Mouse (Mus musculus): ENCODE results near the gene Sox4. TPM values are rescaled to one million over a fixed set of nuclear protein-coding genes. Genes with fewer than 3 reads are reported as not detected.
A peak's percentile ranks its signal among the peaks of the same experiment; 100 is the strongest.

Sox4 gene
- total RNA-seq, 2 experiments from 2014 or later = 2.1 to 6.5 TPM

DNA sequence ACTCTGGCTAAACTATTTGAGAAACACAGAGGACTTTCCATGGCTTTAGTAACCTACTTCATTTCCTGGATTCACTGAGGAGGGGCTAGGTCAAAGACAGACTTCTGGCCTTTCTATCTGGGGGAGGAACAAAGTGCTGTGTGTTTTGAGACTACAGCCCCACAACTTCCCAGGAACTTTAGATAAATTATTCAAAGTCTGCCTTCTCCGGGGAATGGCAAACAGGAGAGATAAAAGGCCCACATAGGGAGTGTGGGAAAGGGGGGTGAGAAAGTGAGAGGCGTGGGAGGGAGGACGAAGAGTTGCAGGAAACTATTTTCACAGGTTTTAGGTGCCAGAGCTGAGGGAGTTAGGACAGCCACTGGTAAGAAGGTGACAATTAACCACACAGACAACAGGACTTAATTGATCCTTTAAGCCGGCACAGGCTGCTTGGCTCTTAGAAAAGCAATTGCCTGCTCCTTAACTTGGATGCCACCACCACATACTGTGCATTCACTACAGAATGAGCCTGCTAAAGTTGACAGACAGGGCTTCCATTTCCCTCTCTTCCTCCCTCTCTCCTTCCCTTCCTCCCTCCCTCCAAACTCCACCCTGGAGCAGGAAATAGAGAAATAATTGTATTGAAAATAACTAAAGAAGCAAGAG, 11.4 kb downstream of the Sox4 start:
- Histone ChIP-seq H3K4me3 (no peak overlapping the region), H3K27ac (no peak overlapping the region)
- no peak for TF ChIP-seq CTCF (IDR thresholded peaks at IDR 0.05)
- no peak for DNase-seq
- intact Hi-C loops (cut with DNase I) = no loop called here

DNA sequence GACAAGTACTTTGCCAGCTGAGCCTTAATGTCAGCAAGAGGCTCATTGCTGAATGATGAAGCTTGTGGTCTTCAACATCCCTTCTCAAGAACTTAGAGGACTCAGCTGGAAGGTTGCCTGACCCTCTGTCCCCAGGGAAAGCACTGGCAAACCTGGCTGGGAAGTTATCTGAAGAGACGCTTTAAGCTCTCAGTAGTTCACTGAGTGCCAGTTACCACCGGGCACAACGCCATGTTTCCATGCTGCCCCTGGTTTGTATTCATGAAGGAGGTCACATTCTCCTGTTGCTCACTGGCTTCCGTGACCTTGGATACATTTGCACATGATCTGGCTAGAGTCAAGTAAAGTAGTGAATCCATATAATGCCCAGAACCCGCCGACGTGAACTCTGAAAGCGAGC, 20.1 kb downstream of the Sox4 start:
- Histone ChIP-seq H3K27ac (no peak overlapping the region), H3K4me3 (no peak overlapping the region)
- no peak for TF ChIP-seq CTCF (IDR thresholded peaks at IDR 0.05)
- peak; percentile 85 for DNase-seq
- intact Hi-C loops (cut with DNase I) = no loop called here

DNA sequence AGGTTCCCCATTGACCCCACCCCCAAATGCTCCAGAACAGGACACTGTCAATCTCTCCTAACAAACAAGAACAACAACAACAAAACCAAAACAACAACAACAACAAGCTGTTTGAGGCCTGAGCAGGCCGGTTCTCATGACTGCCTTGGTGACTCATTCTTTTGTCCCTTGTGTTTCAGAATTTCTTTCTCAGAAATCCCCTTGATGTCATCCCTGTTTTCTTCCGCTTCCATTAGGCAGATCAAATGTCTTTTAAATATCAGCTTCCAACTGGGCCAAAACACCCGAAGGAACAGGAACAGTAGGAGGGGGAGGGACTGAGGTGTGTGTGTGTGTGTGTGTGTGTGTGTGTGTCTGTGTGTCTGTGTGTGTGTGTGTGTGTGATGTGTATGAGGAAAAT, 21.7 kb downstream of the Sox4 start:
- no peak for DNase-seq
- Histone ChIP-seq H3K4me3 (no peak overlapping the region), H3K27ac (peak overlapping the region; percentile 39)
- TF ChIP-seq CTCF (IDR thresholded peaks at IDR 0.05) = no peak
- intact Hi-C loops (cut with DNase I) = no loop called here

DNA sequence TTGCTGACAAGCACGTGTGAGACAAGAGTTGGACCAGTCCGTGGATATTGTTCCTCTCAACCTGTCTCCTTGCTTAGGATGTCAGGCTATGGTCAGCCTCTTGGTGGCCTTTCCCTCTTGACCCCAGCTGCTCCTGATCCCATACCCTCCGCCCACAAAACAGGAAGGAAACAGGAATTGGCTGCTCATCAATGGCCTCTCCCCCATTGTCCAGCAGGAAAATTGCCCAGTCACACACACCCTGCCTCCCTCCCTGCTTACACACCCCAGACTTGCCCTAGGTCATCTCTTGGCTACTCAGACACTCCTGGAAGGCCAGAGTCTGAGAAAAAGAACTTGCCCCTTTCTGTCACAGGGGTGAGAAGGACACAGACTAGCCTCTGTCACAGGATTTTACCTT, 22.2 kb downstream of the Sox4 start:
- TF ChIP-seq CTCF (IDR thresholded peaks at IDR 0.05) = no peak
- Histone ChIP-seq H3K27ac (peak overlapping the region; percentile 39), H3K4me3 (no peak overlapping the region)
- intact Hi-C loops (cut with DNase I) = no loop called here
- DNase-seq = peak; percentile 54

DNA sequence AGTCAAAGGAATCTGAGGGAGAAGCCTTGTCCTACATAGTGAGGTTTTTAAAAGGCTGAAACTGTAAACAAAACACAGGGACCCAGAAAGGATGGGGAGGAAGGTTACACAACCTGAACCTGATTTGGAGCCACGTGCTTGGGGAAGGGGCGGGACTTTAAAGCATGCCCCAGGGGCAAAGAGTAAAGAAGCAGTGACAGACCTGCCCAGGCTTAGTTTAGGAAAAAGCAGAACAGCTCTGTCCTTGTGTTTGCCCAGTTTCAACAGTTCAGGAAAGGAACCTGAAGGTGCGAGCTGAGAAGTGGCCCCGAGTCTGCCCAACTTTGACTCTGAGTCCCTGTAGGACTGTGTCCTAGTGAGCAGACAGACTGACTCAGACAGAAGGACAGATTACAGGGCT, 23.1 kb downstream of the Sox4 start:
- no peak overlapping the region for H3K27ac ChIP-seq
- DNase-seq = no peak
- no peak overlapping the region for H3K4me3 ChIP-seq
- no peak for TF ChIP-seq CTCF (IDR thresholded peaks at IDR 0.05)
- intact Hi-C loops (cut with DNase I) = no loop called here

DNA sequence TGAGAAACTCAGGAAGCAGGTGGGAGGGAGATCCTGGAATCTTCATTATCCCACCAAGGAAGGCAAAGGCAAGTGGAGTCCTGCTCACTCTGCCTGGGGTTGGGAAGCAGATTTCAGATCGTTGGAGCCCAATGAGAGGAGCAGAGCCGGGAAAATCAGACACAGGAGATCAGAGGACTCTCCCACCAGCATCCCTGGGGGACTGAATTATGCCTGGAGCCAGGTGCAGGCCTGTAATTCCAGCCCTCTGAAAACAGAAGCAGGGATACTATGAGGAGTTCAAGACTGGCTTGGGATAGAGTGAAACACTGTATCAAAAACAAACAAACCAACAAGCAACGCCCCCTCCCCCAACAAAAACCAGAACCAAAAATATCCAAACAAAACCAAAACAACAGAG, 23.6 kb downstream of the Sox4 start:
- intact Hi-C loops (cut with DNase I) = no loop called here
- Histone ChIP-seq H3K4me3 (no peak overlapping the region), H3K27ac (no peak overlapping the region)
- DNase-seq = no peak
- no peak for TF ChIP-seq CTCF (IDR thresholded peaks at IDR 0.05)

DNA sequence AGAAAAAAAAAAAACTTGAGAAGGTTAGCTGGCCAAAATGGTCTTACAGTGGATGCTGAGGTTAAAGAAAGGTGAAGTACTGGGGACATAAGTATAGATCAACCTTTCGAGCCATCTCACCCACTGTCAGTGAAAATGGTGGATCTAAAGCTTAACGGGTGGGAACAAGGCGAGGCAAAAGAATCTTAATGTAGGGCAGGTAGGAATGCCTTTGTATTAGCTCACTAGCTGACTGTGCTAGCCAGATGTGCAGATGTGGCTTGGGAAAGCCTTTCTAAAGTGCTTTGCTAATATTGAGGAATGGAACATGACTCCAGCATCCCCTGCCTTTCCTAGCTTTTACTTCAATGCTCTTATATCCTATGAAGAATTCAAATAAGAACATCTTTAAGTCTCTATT, 30.4 kb downstream of the Sox4 start:
- Histone ChIP-seq H3K27ac (no peak overlapping the region), H3K4me3 (no peak overlapping the region)
- TF ChIP-seq CTCF (IDR thresholded peaks at IDR 0.05) = no peak
- intact Hi-C loops (cut with DNase I) = no loop called here
- no peak for DNase-seq

DNA sequence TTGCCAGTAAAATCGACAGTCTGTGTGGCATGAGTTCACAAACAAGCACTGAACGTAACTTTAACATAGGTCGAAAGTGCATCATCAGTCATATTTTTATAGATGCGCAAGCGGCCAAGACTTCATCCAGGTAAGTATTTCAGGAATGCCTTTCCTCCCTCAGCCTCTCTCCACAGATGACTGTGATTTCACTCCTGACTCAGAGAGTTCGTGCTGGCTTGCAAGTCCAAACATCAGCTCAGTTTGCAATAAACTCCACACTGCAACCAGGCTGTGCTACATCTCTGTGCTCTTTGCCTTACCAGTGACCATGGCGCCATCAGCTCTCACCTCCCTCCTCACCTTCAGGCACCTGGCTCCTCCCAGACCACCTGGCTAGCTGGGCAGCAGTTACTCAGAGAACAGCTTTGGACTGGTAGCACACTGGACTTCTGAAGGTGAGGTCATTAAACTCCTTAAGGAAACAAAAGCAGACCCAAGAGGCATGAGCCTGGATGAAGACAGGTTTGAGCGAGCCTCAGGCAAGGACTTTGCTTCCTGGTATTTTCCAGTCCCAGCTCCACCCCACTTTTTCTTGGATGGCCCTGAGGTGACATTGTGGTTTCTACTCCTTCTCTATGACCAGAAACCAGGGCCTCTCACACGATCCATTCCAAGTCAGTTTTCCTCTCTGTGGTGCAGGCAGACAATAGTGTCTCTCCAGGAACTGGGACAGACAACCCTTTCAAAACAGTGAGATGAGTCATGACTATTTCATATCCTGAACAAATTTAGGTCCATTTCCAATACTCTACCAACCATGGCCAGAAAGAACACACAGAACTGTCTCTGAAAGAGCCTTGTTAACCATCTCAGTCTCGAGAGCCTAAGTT, 35.9 kb downstream of the Sox4 start:
- no peak for DNase-seq
- Histone ChIP-seq H3K4me3 (no peak overlapping the region), H3K27ac (no peak overlapping the region)
- no peak for TF ChIP-seq CTCF (IDR thresholded peaks at IDR 0.05)
- intact Hi-C loops (cut with DNase I) = no loop called here

DNA sequence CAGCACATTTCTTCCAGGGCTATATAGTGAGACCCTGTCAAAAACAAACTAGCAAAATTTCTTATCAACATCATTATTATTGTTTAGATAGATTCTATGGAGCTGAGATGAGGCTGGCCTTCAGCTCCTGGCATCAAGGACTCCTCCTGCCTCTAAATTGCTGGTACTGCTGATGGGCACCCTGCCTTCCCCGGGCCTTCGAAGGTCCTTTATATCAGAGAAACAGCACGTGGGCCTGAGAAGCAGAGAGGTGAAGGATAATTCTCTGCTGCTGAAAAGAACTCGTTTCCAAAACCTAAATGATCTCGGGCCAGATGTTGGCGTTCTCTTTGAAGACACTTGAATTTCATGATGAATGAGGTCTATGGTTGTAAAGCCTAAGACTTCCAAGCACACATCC, 39.9 kb downstream of the Sox4 start:
- H3K27ac ChIP-seq = no peak overlapping the region
- DNase-seq = no peak
- H3K4me3 ChIP-seq = no peak overlapping the region
- TF ChIP-seq CTCF (IDR thresholded peaks at IDR 0.05) = no peak
- intact Hi-C loops (cut with DNase I) = no loop called here

DNA sequence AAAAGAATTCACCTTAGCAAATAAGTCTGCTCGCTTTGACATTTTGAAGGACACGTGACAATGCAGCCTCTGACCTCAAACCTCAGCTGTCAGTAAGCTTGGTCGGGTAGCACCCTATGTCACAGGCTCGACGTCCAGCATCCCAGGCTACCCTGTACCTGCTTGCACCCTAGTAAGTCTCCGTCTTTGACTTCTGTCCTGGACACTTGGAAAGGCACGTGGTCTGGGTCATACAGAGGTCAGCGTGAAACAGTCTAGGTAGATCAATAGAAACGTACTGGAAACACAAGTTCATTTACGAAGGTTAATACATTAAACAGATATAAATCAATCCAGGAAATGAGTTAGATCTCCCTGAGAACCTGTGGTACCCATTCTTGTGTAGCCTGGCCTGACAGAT, 46.5 kb downstream of the Sox4 start:
- intact Hi-C loops (cut with DNase I) = no loop called here
- no peak for DNase-seq
- TF ChIP-seq CTCF (IDR thresholded peaks at IDR 0.05) = no peak
- Histone ChIP-seq H3K27ac (no peak overlapping the region), H3K4me3 (no peak overlapping the region)

Measured in gastrocnemius, adult 2 months (tissue).